Mouse (Mus musculus): ENCODE data around the gene Erf. TPM values are rescaled to one million over a fixed set of nuclear protein-coding genes. Genes with fewer than 3 reads are reported as not detected.
A peak's percentile ranks its signal among the peaks of the same experiment; 100 is the strongest.

Gene Erf
- total and polyA plus RNA-seq, 2 experiments: 7.4 to 27.0 TPM

- Histone ChIP-seq H3K27me3 (ENCODE audit: control insufficient read depth, insufficient read depth, low read length) (no peaks in the 10 kb centered on the region), H3K4me3 (ENCODE audit: insufficient read depth, low read depth, low read length) (peak overlapping the region; percentile 80), H3K4me1 (ENCODE audit: control insufficient read depth, insufficient read depth, low read length) (peaks cover 20% of the 10 kb centered on the region), H3K9ac (ENCODE audit: low read depth, low read length) (peak overlapping the region; percentile 94), H3K36me3 (ENCODE audit: control insufficient read depth, insufficient read depth, low read length) (peaks cover 9% of the 10 kb centered on the region), H3K79me2 (ENCODE audit: control insufficient read depth, insufficient read depth, low read length) (peaks cover 7% of the 10 kb centered on the region; the same call in 1 of the 2 replicates), H3K27ac (replicated peaks; ENCODE audit: insufficient read depth, low read depth, low read length) (0 out of 2 replicates have a peak overlapping the region, but pooled peaks have one; percentile 9)
- WGBS: 2% methylated on average over 33 of the region's 36 CpGs
- DNase-seq (ENCODE audit: extremely low read depth, low read depth, low spot score): no peak
- TF ChIP-seq CTCF (IDR thresholded peaks at IDR 0.05; ENCODE audit: low read depth, low read length): no peak
- TF ChIP-seq POLR2A (IDR thresholded peaks at IDR 0.05; ENCODE audit: extremely low read depth, insufficient read depth, low read length): no peak
These were observed 32.2 kb upstream of the Erf start for GRCm38 (mm10) chr7:25282731-25283211.

GRCm38 (mm10) chr7:25281734-25282601 lies 31.4 kb upstream of the Erf start:
- H3K27me3 ChIP-seq (ENCODE audit: control insufficient read depth, insufficient read depth, low read length): no peaks in the 10 kb centered on the region
- WGBS: 2% methylated on average over 81 of the region's 108 CpGs

GRCm38 (mm10) chr7:25281166-25281733 lies 30.7 kb upstream of the Erf start:
- peaks cover 3% of the 10 kb centered on the region; the same call in 1 of the 2 replicates for H3K36me3 ChIP-seq (ENCODE audit: control insufficient read depth, insufficient read depth, low read length)
- H3K79me2 ChIP-seq (ENCODE audit: control insufficient read depth, insufficient read depth, low read length): peaks cover 7% of the 10 kb centered on the region; the same call in 1 of the 2 replicates
- DNase-seq (ENCODE audit: extremely low read depth, low read depth, low spot score): no peak
- H3K4me3 ChIP-seq (ENCODE audit: insufficient read depth, low read depth, low read length): peak overlapping the region; percentile 45; the same call in 1 of the 2 replicates
- peak overlapping the region; percentile 51; the same call in 1 of the 2 replicates for H3K9ac ChIP-seq (ENCODE audit: low read depth, low read length)
- peaks cover 25% of the 10 kb centered on the region for H3K4me1 ChIP-seq (ENCODE audit: control insufficient read depth, insufficient read depth, low read length)
- 32% methylated on average over 12 of the region's 12 CpGs for WGBS
- H3K27ac ChIP-seq (replicated peaks; ENCODE audit: insufficient read depth, low read depth, low read length): peak overlapping the region; percentile 12
- TF ChIP-seq POLR2A (IDR thresholded peaks at IDR 0.05; ENCODE audit: extremely low read depth, insufficient read depth, low read length) (no peak), CTCF (IDR thresholded peaks at IDR 0.05; ENCODE audit: low read depth, low read length) (no peak)
- no peaks in the 10 kb centered on the region for H3K27me3 ChIP-seq (ENCODE audit: control insufficient read depth, insufficient read depth, low read length)

More at GRCm38 (mm10) chr7:25281734-25282601, 31.4 kb upstream of the Erf start:
- peak; percentile 80 for DNase-seq (ENCODE audit: extremely low read depth, low read depth, low spot score)
- Histone ChIP-seq H3K79me2 (ENCODE audit: control insufficient read depth, insufficient read depth, low read length) (peaks cover 7% of the 10 kb centered on the region; the same call in 1 of the 2 replicates), H3K27ac (replicated peaks; ENCODE audit: insufficient read depth, low read depth, low read length) (peak overlapping the region; percentile 95), H3K4me3 (ENCODE audit: insufficient read depth, low read depth, low read length) (peak overlapping the region; percentile 80), H3K9ac (ENCODE audit: low read depth, low read length) (peak overlapping the region; percentile 94), H3K36me3 (ENCODE audit: control insufficient read depth, insufficient read depth, low read length) (peaks cover 7% of the 10 kb centered on the region), H3K4me1 (ENCODE audit: control insufficient read depth, insufficient read depth, low read length) (peaks cover 25% of the 10 kb centered on the region)
- TF ChIP-seq POLR2A (IDR thresholded peaks at IDR 0.05; ENCODE audit: extremely low read depth, insufficient read depth, low read length) (0 out of 2 replicates have a peak, but pooled peaks have one; percentile 34), CTCF (IDR thresholded peaks at IDR 0.05; ENCODE audit: low read depth, low read length) (0 out of 2 replicates have a peak, but pooled peaks have one; percentile 10)

GRCm38 (mm10) chr7:25279861-25280791 lies 29.6 kb upstream of the Erf start:
- no peak for DNase-seq (ENCODE audit: extremely low read depth, low read depth, low spot score)
- no peaks in the 10 kb centered on the region for H3K27me3 ChIP-seq (ENCODE audit: control insufficient read depth, insufficient read depth, low read length)
- peaks cover 25% of the 10 kb centered on the region for H3K4me1 ChIP-seq (ENCODE audit: control insufficient read depth, insufficient read depth, low read length)
- no peaks in the 10 kb centered on the region for H3K36me3 ChIP-seq (ENCODE audit: control insufficient read depth, insufficient read depth, low read length)
- H3K27ac ChIP-seq (replicated peaks; ENCODE audit: insufficient read depth, low read depth, low read length): peak overlapping the region; percentile 45
- no peak for TF ChIP-seq CTCF (IDR thresholded peaks at IDR 0.05; ENCODE audit: low read depth, low read length)
- no peak for TF ChIP-seq POLR2A (IDR thresholded peaks at IDR 0.05; ENCODE audit: extremely low read depth, insufficient read depth, low read length)
- H3K4me3 ChIP-seq (ENCODE audit: insufficient read depth, low read depth, low read length): peak overlapping the region; percentile 69; the same call in 1 of the 2 replicates
- WGBS: 48% methylated on average over 6 of the region's 6 CpGs
- H3K79me2 ChIP-seq (ENCODE audit: control insufficient read depth, insufficient read depth, low read length): peaks cover 7% of the 10 kb centered on the region; the same call in 1 of the 2 replicates
- peak overlapping the region; percentile 69 for H3K9ac ChIP-seq (ENCODE audit: low read depth, low read length)

All from liver, adult 2 months (tissue).